20 mouse cellular contexts compared by ENCODE assay signal in genomic region chr9:72488523-72488922, GRCm38 (mm10). TPM values are rescaled to one million over a fixed set of nuclear protein-coding genes. Genes with fewer than 3 reads are reported as not detected.
DNase-seq lines count a peak whose midpoint lies in the region; ATAC-seq lines count a peak whose summit lies in the region.
"Had no signal": no experiment of that assay in that cellular context is flagged by ENCODE, and none has a peak within 500 bp of the region (broad histone marks: within the 10 kb centered on the region; RNA-seq: fewer than 3 reads in every experiment).

No protein-coding gene starts in this region.

- H3K4me1 ChIP-seq in megakaryocyte, embryonic 14.5 days: peaks cover 57% of the 10 kb centered on the region
- peaks cover 38% of the 10 kb centered on the region for H3K4me1 ChIP-seq in liver, embryonic 12.5 days

- H3K9me3 ChIP-seq in megakaryocyte, embryonic 14.5 days: no peaks in the 10 kb centered on the region
- H3K9me3 ChIP-seq in liver, embryonic 12.5 days (replicated peaks): no peaks in the 10 kb centered on the region
- H3K9me3 ChIP-seq: embryonic facial prominence, embryonic 13.5 days; forebrain, embryonic 12.5 days; heart, embryonic 12.5 days; hindbrain, embryonic 10.5 days had no signal

- no peak for ATAC-seq in megakaryocyte, adult 5-6 weeks (ENCODE audit: poor library complexity, severe bottlenecking)
- ATAC-seq in liver, embryonic 12.5 days: peak; percentile 28; the same call in 1 of the 2 replicates
- peak; percentile 29; the same call in 1 of the 2 replicates for ATAC-seq in megakaryocyte progenitor cell, adult 5-6 weeks (replicated peaks; ENCODE audit: poor library complexity)
- ATAC-seq: forebrain, postnatal 0 days had no signal

- no peaks in the 10 kb centered on the region for H3K27me3 ChIP-seq in megakaryocyte, embryonic 14.5 days (replicated peaks)
- H3K27me3 ChIP-seq in liver, embryonic 12.5 days (replicated peaks): no peaks in the 10 kb centered on the region
- H3K27me3 ChIP-seq: CH12.LX; embryonic facial prominence, embryonic 13.5 days; forebrain, embryonic 12.5 days; heart, embryonic 12.5 days had no signal

- DNase-seq in lung, postnatal 36 days: no peak
- no peak for DNase-seq in urinary bladder, postnatal 14 days (ENCODE audit: low spot score)
- DNase-seq in lung, postnatal 10 days: no peak
- DNase-seq: adrenal gland, postnatal 10 days; cerebellum, adult 11 months; cerebellum, adult 8-10 months; cerebellum, postnatal 14 days; forebrain, postnatal 0 days; gastrocnemius, adult 2 months; gastrocnemius, postnatal 25 days had no signal

- no peak overlapping the region for H3K9ac ChIP-seq in liver, embryonic 12.5 days
- H3K9ac ChIP-seq: embryonic facial prominence, embryonic 13.5 days; forebrain, postnatal 0 days; heart, embryonic 12.5 days; hindbrain, embryonic 14.5 days had no signal

- H3K4me3 ChIP-seq in megakaryocyte, embryonic 14.5 days (replicated peaks): peak overlapping the region; percentile 51
- no peak overlapping the region for H3K4me3 ChIP-seq in liver, embryonic 12.5 days
- H3K4me3 ChIP-seq: embryonic facial prominence, embryonic 13.5 days; forebrain, embryonic 12.5 days; gastrocnemius, adult 2 months; heart, embryonic 12.5 days; hindbrain, embryonic 10.5 days had no signal

- H3K36me3 ChIP-seq in megakaryocyte, embryonic 14.5 days (replicated peaks; ENCODE audit: low read length): peaks cover 40% of the 10 kb centered on the region
- peaks cover 6% of the 10 kb centered on the region for H3K36me3 ChIP-seq in liver, embryonic 12.5 days

- peak overlapping the region; percentile 71; the same call in 1 of the 2 replicates for H3K27ac ChIP-seq in liver, embryonic 12.5 days
- H3K27ac ChIP-seq: embryonic facial prominence, embryonic 13.5 days; forebrain, embryonic 12.5 days; gastrocnemius, adult 2 months; hindbrain, embryonic 10.5 days; hindbrain, embryonic 14.5 days had no signal

- no peak overlapping the region for H3K4me2 ChIP-seq in liver, embryonic 12.5 days
- H3K4me2 ChIP-seq: embryonic facial prominence, embryonic 13.5 days; forebrain, embryonic 12.5 days; heart, embryonic 12.5 days; hindbrain, embryonic 14.5 days had no signal

RNA-seq across cellular contexts. Expression of gene Tex9, which starts 3.5 kb away (rescaled TPM):
- 4.8 TPM in 1 of 2 replicates, not detected in the other for polyA plus RNA-seq in megakaryocyte, embryonic 14.5 days (2012; ENCODE audit: insufficient read depth, low replicate concordance)
- total RNA-seq in megakaryocyte, adult 5-6 weeks (2015): 1.5 and 4.0 TPM in 2 replicates
- total RNA-seq in megakaryocyte, adult 5-6 weeks (2017): 5.4 and 5.9 TPM in 2 replicates
- 9.1 and 11.4 TPM in 2 replicates for polyA plus RNA-seq in liver, embryonic 12.5 days (2016; fragmentation: Nextera tagmentation; extraction: Ambion mirVana)
- 8.8 and 17.7 TPM in 2 replicates for total RNA-seq in megakaryocyte progenitor cell, adult 5-6 weeks (2015)
- 23.1 and 38.9 TPM in 2 replicates for total RNA-seq in megakaryocyte progenitor cell, adult 5-6 weeks (2017)

RNA-seq across cellular contexts. Expression of gene Rfx7, which starts 43.5 kb away (rescaled TPM):
- 4.0 and 5.3 TPM in 2 replicates for polyA plus RNA-seq in megakaryocyte, embryonic 14.5 days (2012; ENCODE audit: insufficient read depth, low replicate concordance)
- 52.7 and 55.2 TPM in 2 replicates for total RNA-seq in megakaryocyte, adult 5-6 weeks (2015)
- total RNA-seq in megakaryocyte, adult 5-6 weeks (2017): 10.8 and 13.1 TPM in 2 replicates
- 5.7 and 7.0 TPM in 2 replicates for polyA plus RNA-seq in liver, embryonic 12.5 days (2016; fragmentation: Nextera tagmentation; extraction: Ambion mirVana)
- total RNA-seq in megakaryocyte progenitor cell, adult 5-6 weeks (2015): 93.5 and 101 TPM in 2 replicates
- total RNA-seq in megakaryocyte progenitor cell, adult 5-6 weeks (2017): 21.9 and 23.9 TPM in 2 replicates

RNA-seq across cellular contexts. Expression of gene Mns1, which starts 50.7 kb away (rescaled TPM):
- 1.1 TPM in 1 of 2 replicates, not detected in the other for polyA plus RNA-seq in megakaryocyte, embryonic 14.5 days (2012; ENCODE audit: insufficient read depth, low replicate concordance)
- 21.0 and 25.9 TPM in 2 replicates for total RNA-seq in megakaryocyte, adult 5-6 weeks (2015)
- 29.4 and 31.4 TPM in 2 replicates for total RNA-seq in megakaryocyte, adult 5-6 weeks (2017)
- polyA plus RNA-seq in liver, embryonic 12.5 days (2016; fragmentation: Nextera tagmentation; extraction: Ambion mirVana): 119 and 123 TPM in 2 replicates
- 59.4 and 83.2 TPM in 2 replicates for total RNA-seq in megakaryocyte progenitor cell, adult 5-6 weeks (2015)
- total RNA-seq in megakaryocyte progenitor cell, adult 5-6 weeks (2017): 89.7 and 128 TPM in 2 replicates
